Mouse (Mus musculus): ENCODE measurements at regions not wholly inside any gene's neighbourhood (a gene's known extent, or its start where the extent isn't known, plus 50 kb on each side); places are given as distances from the start of the nearest gene placed in this dataset.

DNA sequence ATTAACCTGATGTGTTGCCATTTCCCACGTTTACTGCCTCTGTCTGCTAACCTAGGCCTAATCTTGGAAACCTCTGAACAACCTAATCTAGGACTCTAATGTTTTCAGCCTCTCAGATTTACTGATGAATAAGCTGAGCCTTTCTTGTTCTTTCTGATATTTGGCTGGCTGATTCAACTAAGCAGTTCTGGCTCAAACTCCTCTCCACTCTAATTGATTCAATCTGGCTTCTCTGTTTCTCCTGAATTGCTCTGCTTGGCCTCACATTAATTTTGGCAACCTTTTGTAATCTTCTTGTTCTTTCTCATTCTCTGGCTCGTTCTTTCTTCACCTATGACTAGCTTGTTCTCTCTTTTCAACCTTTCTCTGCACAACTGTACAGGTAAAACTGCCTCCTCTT is 1561.2 kb upstream of the Zeb2 start:
- no peak overlapping the region for H3K27ac ChIP-seq (ENCODE audit: low read depth)
- 67% methylated on average over 2 of the region's 2 CpGs for WGBS
- no peak overlapping the region for H3K4me3 ChIP-seq (ENCODE audit: low read depth, low read length)
- no peak overlapping the region for H3K4me2 ChIP-seq (ENCODE audit: low read length)
- ATAC-seq (replicated peaks; ENCODE audit: low FRiP score, low TSS enrichment, low read depth) (no peak), DNase-seq (ENCODE audit: low spot score) (no peak)
- H3K4me1 ChIP-seq (replicated peaks; ENCODE audit: control insufficient read depth, insufficient read depth, low read length) = no peaks in the 10 kb centered on the region
- no peaks in the 10 kb centered on the region for H3K27me3 ChIP-seq (replicated peaks; ENCODE audit: control insufficient read depth, insufficient read depth, low read length)
- H3K36me3 ChIP-seq (ENCODE audit: control insufficient read depth, insufficient read depth, low read length) = no peaks in the 10 kb centered on the region
- H3K9ac ChIP-seq (ENCODE audit: low read length) = no peak overlapping the region
- no peaks in the 10 kb centered on the region for H3K9me3 ChIP-seq (ENCODE audit: control insufficient read depth, low read length)

DNA sequence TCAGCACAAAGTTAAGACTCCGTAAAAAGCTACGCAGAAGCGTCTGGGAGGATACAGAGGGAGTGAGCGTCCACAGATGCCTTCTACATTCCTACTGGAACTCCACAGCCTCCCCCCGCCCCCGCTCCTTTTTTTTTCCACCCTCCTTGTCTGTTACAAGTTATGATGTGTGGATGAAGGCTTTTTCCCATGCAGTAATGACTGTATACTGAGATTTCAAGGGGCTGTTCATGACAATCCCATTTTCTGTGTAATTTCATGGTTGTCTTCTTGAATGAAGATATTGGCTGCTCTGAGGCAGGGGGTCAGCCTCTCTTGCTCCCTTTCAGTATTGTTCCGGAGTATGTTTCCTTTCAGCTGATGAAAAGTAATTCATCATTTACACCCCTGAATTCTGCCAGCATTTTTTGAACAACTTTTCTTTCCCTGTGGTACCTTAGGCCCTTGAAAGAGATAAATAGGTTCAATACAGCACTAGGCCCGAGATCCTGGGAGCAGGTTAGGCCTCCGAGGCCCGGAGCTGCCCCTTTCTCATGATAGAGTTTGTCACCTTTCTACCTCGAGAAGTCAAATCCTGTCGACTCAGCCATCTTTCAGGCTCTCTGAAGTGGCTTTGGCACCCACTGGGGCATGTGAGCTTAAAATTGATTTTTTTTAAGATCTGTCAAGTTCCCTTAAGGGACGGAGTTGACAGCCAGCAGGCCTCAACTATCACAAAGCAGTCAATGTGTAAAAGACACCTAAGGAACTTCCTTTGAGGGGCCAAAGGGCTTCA is 1552.5 kb upstream of the Zeb2 start:
- ATAC-seq (replicated peaks; ENCODE audit: low FRiP score, low TSS enrichment, low read depth) (no peak), DNase-seq (ENCODE audit: low spot score) (no peak)
- H3K4me2 ChIP-seq (ENCODE audit: low read length) = no peak overlapping the region
- no peaks in the 10 kb centered on the region for H3K27me3 ChIP-seq (replicated peaks; ENCODE audit: control insufficient read depth, insufficient read depth, low read length)
- WGBS = 65% methylated on average over 13 of the region's 13 CpGs
- no peak overlapping the region for H3K4me3 ChIP-seq (ENCODE audit: low read depth, low read length)
- H3K9ac ChIP-seq (ENCODE audit: low read length) = no peak overlapping the region
- H3K36me3 ChIP-seq (ENCODE audit: control insufficient read depth, insufficient read depth, low read length) = no peaks in the 10 kb centered on the region
- H3K4me1 ChIP-seq (replicated peaks; ENCODE audit: control insufficient read depth, insufficient read depth, low read length) = no peaks in the 10 kb centered on the region
- H3K27ac ChIP-seq (ENCODE audit: low read depth) = no peak overlapping the region
- no peaks in the 10 kb centered on the region for H3K9me3 ChIP-seq (ENCODE audit: control insufficient read depth, low read length)

DNA sequence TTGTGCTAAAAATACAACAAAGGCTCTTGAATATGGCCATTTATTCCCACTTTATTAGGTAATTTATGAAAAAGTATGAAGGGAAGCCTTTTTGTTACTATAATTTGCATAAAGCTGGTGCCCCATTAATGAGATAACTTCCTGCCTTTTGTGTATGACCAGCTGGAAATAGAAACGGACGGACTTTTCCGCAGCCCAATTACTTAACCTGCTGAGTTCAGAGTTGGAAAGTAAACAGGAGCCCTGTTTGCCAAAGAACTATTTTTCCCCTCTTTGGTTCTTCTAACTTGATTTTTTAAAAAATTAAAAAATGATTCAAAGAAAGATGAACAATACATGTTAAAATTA is 1549.8 kb upstream of the Zeb2 start:
- no peak overlapping the region for H3K27ac ChIP-seq (ENCODE audit: low read depth)
- H3K4me1 ChIP-seq (replicated peaks; ENCODE audit: control insufficient read depth, insufficient read depth, low read length) = no peaks in the 10 kb centered on the region
- H3K4me3 ChIP-seq (ENCODE audit: low read depth, low read length) = no peak overlapping the region
- no peak for ATAC-seq (replicated peaks; ENCODE audit: low FRiP score, low TSS enrichment, low read depth)
- WGBS = 70% methylated on average over 3 of the region's 3 CpGs
- H3K4me2 ChIP-seq (ENCODE audit: low read length) = no peak overlapping the region
- H3K27me3 ChIP-seq (replicated peaks; ENCODE audit: control insufficient read depth, insufficient read depth, low read length) = no peaks in the 10 kb centered on the region
- H3K9me3 ChIP-seq (ENCODE audit: control insufficient read depth, low read length) = no peaks in the 10 kb centered on the region
- no peaks in the 10 kb centered on the region for H3K36me3 ChIP-seq (ENCODE audit: control insufficient read depth, insufficient read depth, low read length)
- no peak overlapping the region for H3K9ac ChIP-seq (ENCODE audit: low read length)
- no peak for DNase-seq (ENCODE audit: low spot score)

DNA sequence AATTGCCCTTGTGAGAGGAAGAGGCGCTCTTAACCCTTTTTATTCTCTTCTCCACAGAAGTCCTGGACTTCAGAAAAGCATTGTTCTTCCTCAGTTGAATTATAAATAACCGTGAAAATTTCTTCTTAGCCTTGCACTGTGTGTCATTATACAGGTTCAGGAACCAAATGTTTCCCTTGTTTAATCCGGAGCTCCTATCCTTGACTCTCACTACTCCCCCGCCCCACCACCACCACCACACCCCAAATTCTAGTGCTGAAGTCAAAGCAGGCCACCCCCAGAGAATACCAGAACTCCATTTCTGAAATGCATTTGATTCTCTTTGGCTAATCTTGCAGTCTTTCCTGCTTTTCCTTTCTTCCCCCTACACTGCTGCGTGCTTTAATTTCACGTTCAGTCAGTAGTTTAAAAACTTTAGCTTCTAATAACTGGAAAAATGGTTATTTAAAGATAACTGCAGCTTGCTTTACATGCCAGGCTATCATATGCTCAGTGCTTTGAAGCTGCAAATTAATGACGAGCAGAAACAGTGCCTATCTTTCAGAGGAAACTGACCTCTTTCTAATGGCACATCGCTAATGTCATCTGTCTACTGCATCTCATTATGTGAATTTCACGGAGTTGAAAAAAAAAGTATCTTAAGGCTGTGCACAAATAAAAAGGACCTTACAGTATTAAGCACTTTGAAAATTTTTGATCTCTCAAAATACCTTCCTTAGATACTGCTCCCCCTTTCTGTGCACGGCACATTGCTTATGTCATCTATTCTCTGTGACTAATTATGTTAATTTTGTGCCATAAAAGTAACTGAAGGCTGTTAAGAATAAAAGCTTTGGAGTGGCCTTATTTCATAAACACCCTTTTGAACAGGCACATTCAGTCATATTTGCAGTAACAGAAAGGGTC is 1549.1 kb upstream of the Zeb2 start:
- H3K4me2 ChIP-seq (ENCODE audit: low read length) = no peak overlapping the region
- H3K4me1 ChIP-seq (replicated peaks; ENCODE audit: control insufficient read depth, insufficient read depth, low read length) = no peaks in the 10 kb centered on the region
- ATAC-seq (replicated peaks; ENCODE audit: low FRiP score, low TSS enrichment, low read depth) (peak; percentile 23; the same call in 1 of the 2 replicates), DNase-seq (ENCODE audit: low spot score) (no peak)
- H3K27ac ChIP-seq (ENCODE audit: low read depth) = no peak overlapping the region
- no peaks in the 10 kb centered on the region for H3K27me3 ChIP-seq (replicated peaks; ENCODE audit: control insufficient read depth, insufficient read depth, low read length)
- WGBS = 69% methylated on average over 10 of the region's 10 CpGs
- no peak overlapping the region for H3K9ac ChIP-seq (ENCODE audit: low read length)
- H3K9me3 ChIP-seq (ENCODE audit: control insufficient read depth, low read length) = no peaks in the 10 kb centered on the region
- no peaks in the 10 kb centered on the region for H3K36me3 ChIP-seq (ENCODE audit: control insufficient read depth, insufficient read depth, low read length)
- no peak overlapping the region for H3K4me3 ChIP-seq (ENCODE audit: low read depth, low read length)

DNA sequence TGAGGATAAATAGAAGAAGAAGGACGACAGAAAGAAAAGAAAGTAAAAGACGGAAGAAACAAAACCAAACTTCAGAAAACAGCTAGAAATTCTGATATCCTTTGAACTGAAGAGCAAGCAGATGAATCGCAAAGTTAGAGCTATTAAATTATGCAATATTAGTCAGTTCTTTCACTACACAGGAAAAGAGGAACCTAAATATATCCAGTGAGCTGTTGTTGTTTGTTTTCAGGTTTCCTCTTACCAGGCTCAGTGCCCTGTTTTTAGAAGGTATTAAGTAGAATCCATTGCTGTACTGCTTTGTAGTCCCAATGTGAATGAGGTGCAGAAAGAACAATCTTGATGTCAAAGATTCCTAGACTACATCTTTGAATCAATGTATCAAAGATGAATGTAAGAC is 1544.7 kb upstream of the Zeb2 start:
- H3K27me3 ChIP-seq (replicated peaks; ENCODE audit: control insufficient read depth, insufficient read depth, low read length) = no peaks in the 10 kb centered on the region
- ATAC-seq (replicated peaks; ENCODE audit: low FRiP score, low TSS enrichment, low read depth) = no peak
- WGBS = 82% methylated on average over 3 of the region's 3 CpGs

DNA sequence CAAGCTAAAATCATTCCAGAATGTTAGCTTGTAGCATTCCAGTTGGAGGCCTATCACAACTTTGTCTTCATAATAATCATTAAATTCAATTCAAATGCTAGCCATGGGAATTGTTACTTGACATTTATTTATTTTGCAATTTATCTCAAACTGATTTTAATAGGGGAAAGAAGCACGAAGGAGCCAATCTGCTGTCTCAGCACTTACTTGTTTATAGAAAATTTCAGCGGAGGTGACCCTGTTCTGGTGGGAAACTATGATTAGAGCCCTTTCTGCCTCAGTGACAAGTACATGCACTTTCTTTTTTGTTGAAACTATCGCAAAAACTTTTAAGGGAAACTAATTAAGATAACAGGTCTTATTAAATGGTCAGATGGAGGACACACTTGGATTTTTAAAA is 1543.4 kb upstream of the Zeb2 start:
- no peaks in the 10 kb centered on the region for H3K9me3 ChIP-seq (ENCODE audit: control insufficient read depth, low read length)
- DNase-seq (ENCODE audit: low spot score) (no peak), ATAC-seq (replicated peaks; ENCODE audit: low FRiP score, low TSS enrichment, low read depth) (no peak)
- no peak overlapping the region for H3K4me2 ChIP-seq (ENCODE audit: low read length)
- H3K27me3 ChIP-seq (replicated peaks; ENCODE audit: control insufficient read depth, insufficient read depth, low read length) = no peaks in the 10 kb centered on the region
- no peaks in the 10 kb centered on the region for H3K36me3 ChIP-seq (ENCODE audit: control insufficient read depth, insufficient read depth, low read length)
- no peaks in the 10 kb centered on the region for H3K4me1 ChIP-seq (replicated peaks; ENCODE audit: control insufficient read depth, insufficient read depth, low read length)
- H3K27ac ChIP-seq (ENCODE audit: low read depth) = no peak overlapping the region
- no peak overlapping the region for H3K4me3 ChIP-seq (ENCODE audit: low read depth, low read length)
- no peak overlapping the region for H3K9ac ChIP-seq (ENCODE audit: low read length)
- WGBS = 73% methylated on average over 3 of the region's 3 CpGs

More for the DNA sequence above, 1544.7 kb upstream of the Zeb2 start:
- no peak overlapping the region for H3K27ac ChIP-seq (ENCODE audit: low read depth)
- no peak for DNase-seq (ENCODE audit: low spot score)
- H3K9ac ChIP-seq (ENCODE audit: low read length) = no peak overlapping the region
- H3K4me1 ChIP-seq (replicated peaks; ENCODE audit: control insufficient read depth, insufficient read depth, low read length) = no peaks in the 10 kb centered on the region
- H3K36me3 ChIP-seq (ENCODE audit: control insufficient read depth, insufficient read depth, low read length) = no peaks in the 10 kb centered on the region
- no peak overlapping the region for H3K4me3 ChIP-seq (ENCODE audit: low read depth, low read length)
- no peaks in the 10 kb centered on the region for H3K9me3 ChIP-seq (ENCODE audit: control insufficient read depth, low read length)
- H3K4me2 ChIP-seq (ENCODE audit: low read length) = no peak overlapping the region

DNA sequence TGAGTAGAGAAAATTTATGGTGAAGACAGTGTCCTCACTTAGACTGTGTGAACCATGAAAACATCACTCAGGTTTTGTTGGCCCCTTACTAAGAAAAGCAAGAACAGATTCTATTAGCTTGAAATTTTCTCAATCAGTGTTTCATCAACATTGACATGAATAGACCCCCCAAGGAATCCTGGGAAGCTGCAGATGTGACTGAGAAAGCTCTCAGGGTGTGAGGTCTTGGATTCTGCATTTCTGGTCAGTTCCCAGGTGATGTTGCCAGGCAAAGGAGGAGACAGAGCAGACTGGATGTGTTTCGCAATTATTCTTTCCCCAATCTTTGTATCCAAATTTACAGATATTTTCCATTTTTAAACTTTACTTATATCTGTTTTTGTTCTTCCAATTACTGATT is 1538.1 kb upstream of the Zeb2 start:
- Histone ChIP-seq H3K4me1 (replicated peaks; ENCODE audit: control insufficient read depth, insufficient read depth, low read length) (no peaks in the 10 kb centered on the region), H3K4me2 (ENCODE audit: low read length) (no peak overlapping the region), H3K9ac (ENCODE audit: low read length) (no peak overlapping the region), H3K27me3 (replicated peaks; ENCODE audit: control insufficient read depth, insufficient read depth, low read length) (no peaks in the 10 kb centered on the region), H3K27ac (ENCODE audit: low read depth) (no peak overlapping the region), H3K36me3 (ENCODE audit: control insufficient read depth, insufficient read depth, low read length) (no peaks in the 10 kb centered on the region), H3K4me3 (ENCODE audit: low read depth, low read length) (no peak overlapping the region), H3K9me3 (ENCODE audit: control insufficient read depth, low read length) (no peaks in the 10 kb centered on the region)
- 94% methylated on average over 1 of the region's 1 CpGs for WGBS
- ATAC-seq (replicated peaks; ENCODE audit: low FRiP score, low TSS enrichment, low read depth) = no peak
- no peak for DNase-seq (ENCODE audit: low spot score)

DNA sequence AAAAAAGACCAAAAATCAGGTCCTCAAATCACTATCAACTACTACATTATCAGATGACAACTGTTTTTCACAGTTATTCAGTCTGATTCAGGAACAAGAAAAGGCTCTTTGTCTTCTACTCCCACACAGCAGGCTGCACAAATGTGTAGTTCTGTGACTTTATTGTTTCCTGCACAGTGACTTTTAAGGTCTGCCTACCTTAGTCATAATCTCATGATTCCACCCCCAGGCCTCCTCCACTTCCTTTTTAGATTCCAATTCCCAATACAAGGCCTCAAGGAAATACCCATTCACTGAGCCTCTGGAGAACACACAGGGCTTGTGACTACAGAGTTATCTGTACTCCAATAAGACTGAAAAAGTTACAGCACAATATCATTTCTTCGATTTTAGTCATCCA is 1535.4 kb upstream of the Zeb2 start:
- DNase-seq (ENCODE audit: low spot score) = no peak
- no peak for ATAC-seq (replicated peaks; ENCODE audit: low FRiP score, low TSS enrichment, low read depth)
- Histone ChIP-seq H3K9me3 (ENCODE audit: control insufficient read depth, low read length) (0 out of 2 replicates have a peak, but pooled peaks cover 2% of the 10 kb centered on the region), H3K9ac (ENCODE audit: low read length) (no peak overlapping the region), H3K4me3 (ENCODE audit: low read depth, low read length) (no peak overlapping the region), H3K27ac (ENCODE audit: low read depth) (no peak overlapping the region), H3K27me3 (replicated peaks; ENCODE audit: control insufficient read depth, insufficient read depth, low read length) (no peaks in the 10 kb centered on the region), H3K36me3 (ENCODE audit: control insufficient read depth, insufficient read depth, low read length) (no peaks in the 10 kb centered on the region), H3K4me2 (ENCODE audit: low read length) (no peak overlapping the region), H3K4me1 (replicated peaks; ENCODE audit: control insufficient read depth, insufficient read depth, low read length) (no peaks in the 10 kb centered on the region)
- 90% methylated on average over 1 of the region's 1 CpGs for WGBS

Measured in intestine, embryonic 14.5 days (tissue).